Mouse (Mus musculus) spleen, adult 2 months (tissue): ENCODE data around the gene Fam181a.

Source experiments
- CTCF ChIP-seq: fragments of 200-500 bp; IDR thresholded peaks from 2 replicates; pipeline ENCODE4 v1.5.1; 2011; ENCODE audit warnings: mild to moderate bottlenecking, inconsistent platforms; ENCODE audit not compliant: insufficient read depth, insufficient read length, insufficient replicate concordance; ENCODE audit errors: extremely low read depth
- POLR2A ChIP-seq: fragments of 200-500 bp; IDR thresholded peaks from 2 replicates; pipeline ENCODE4 v1.6.1; 2011; ENCODE audit warnings: low read depth, low read length, inconsistent platforms

DNA sequence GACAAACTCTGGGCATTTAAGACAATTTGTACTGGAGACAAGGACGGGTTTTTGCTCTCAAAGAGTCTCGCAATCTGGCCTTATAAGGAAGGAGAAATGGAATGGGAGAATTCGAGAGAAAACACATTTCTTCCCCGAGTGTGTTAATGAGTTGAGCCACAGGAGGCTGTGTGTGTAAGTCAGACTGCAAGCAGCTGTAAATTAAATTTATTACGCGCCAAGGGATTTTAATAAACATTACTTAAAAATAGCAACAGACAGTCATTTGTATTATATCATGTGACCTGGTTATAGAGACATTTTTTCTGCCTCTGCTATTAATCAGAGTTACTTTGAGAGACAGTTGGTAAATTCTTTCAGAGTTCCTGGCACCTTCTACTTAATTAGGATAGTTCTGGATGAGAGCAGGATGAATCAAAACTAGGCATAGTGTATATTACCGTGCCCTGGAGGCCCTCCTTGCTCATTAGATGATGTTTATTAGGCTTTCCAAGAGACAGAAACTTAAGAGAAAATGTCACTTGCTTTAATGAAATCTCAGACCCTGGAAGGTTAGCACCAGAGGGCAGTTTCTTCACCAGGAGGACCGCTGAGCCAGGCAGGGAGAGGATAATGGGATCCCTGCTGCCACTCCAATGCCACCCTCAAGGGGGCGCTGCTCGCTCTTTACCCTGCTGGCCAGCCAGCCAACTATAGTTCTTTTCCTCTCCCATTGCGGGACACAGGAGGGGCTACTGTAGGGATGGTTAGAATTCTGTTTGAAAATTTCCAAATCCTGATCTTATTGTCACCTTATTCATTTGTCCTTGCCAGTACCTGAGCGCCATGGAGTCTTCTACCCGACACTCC lies 48.5 kb upstream of the Fam181a start:
- TF ChIP-seq CTCF: peak; percentile 36; the same call in 1 of the 2 replicates
- no peak for TF ChIP-seq POLR2A
